Mouse (Mus musculus) lung, postnatal 0 days (tissue): ENCODE results near the gene Slc12a8. TPM values are rescaled to one million over a fixed set of nuclear protein-coding genes. Genes with fewer than 3 reads are reported as not detected.
A peak's percentile ranks its signal among the peaks of the same experiment; 100 is the strongest.

Experiments used
- ATAC-seq: fragments of 200-750 bp; cut with Nextera tagmentation; 2 replicates; pipeline ENCODE4 v1.8.0; 2017; ENCODE audit warnings: moderate library complexity
- DNase-seq: peaks from one replicate; pipeline ENCODE4 v3.0.0-alpha.2; 2016; ENCODE audit warnings: low spot score
- H3K27ac ChIP-seq: fragments of 300-500 bp; sonication (generic); 2 replicates; pipeline ENCODE4 v1.5.1; 2014; ENCODE audit warnings: antibody characterized with exemption, mild to moderate bottlenecking, low read length, mixed read lengths
- H3K27me3 ChIP-seq: fragments of 300-500 bp; sonication (generic); replicated peaks from 2 replicates; pipeline ENCODE4 v1.6.1; 2014; ENCODE audit warnings: low read length, mixed read lengths; ENCODE audit not compliant: insufficient read depth
- H3K36me3 ChIP-seq: fragments of 300-500 bp; sonication (generic); 2 replicates; pipeline ENCODE4 v1.6.1; 2014; ENCODE audit warnings: low read length, mixed read lengths; ENCODE audit not compliant: insufficient read depth
- H3K4me1 ChIP-seq: fragments of 300-500 bp; sonication (generic); 2 replicates; pipeline ENCODE4 v1.6.1; 2014; ENCODE audit warnings: antibody characterized with exemption, low read depth, low read length, mixed read lengths; ENCODE audit not compliant: insufficient read depth
- H3K4me2 ChIP-seq: fragments of 300-500 bp; sonication (generic); replicated peaks from 2 replicates; pipeline ENCODE4 v1.6.1; 2014; ENCODE audit warnings: low read depth, mild to moderate bottlenecking, low read length, moderate library complexity, mixed read lengths
- H3K4me3 ChIP-seq: fragments of 300-500 bp; sonication (generic); 2 replicates; pipeline ENCODE4 v1.5.1; 2014; ENCODE audit warnings: low read depth, low read length
- H3K9ac ChIP-seq: fragments of 300-500 bp; sonication (generic); replicated peaks from 2 replicates; pipeline ENCODE4 v1.6.1; 2014; ENCODE audit warnings: low read depth, mild to moderate bottlenecking
- H3K9me3 ChIP-seq: fragments of 300-500 bp; sonication (generic); 2 replicates; pipeline ENCODE4 v1.6.1; 2016; ENCODE audit warnings: low read length, mixed read lengths
- CTCF ChIP-seq: IDR thresholded peaks from 2 replicates; pipeline ENCODE4 v1.5.1; 2016; ENCODE audit warnings: antibody characterized with exemption, mild to moderate bottlenecking
- EP300 ChIP-seq: IDR thresholded peaks from 2 replicates; pipeline ENCODE4 v1.6.1; 2016; ENCODE audit warnings: antibody characterized with exemption, mild to moderate bottlenecking, control low read depth
- WGBS: fragments of 180-500 bp; shearing (Covaris S2); extraction: QIAGEN DNeasy Blood & Tissue Kit; methylation state at CpG from one replicate; pipeline ENCODE4 v1.1.7; 2014; 5-methylcytosine and 5-hydroxymethylcytosine counted together
- polyA plus RNA-seq: library from polyadenylated mRNA; unstranded; fragments of >200 nt; fragmentation: Nextera tagmentation; extraction: Ambion mirVana; gene quantifications from 2 replicates; pipeline ENCODE4 v1.2.1, GENCODE M21; 2015

Slc12a8 gene
- polyA plus RNA-seq, 1 experiment from 2014 or later = 0.79 TPM

DNA sequence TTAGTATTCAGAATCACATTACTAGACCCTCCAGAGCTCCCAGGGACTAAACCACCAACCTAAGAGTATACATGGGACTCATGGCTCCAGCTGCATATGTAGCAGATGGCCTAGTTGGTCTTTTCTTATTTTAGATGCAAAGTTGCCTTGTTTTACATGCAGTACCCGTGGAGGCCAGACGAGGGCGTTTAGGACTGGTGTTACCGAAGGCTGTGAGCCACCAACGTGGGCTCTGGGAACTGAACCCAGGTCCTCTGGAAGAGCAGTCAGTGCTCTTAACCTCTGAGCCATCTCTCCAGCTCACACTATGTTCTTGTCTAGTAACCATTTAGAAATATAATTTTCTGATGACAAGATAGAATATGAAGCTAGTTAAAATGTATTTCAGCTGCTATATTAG, 83.1 kb downstream of the Slc12a8 start:
- no peaks in the 10 kb centered on the region for H3K4me1 ChIP-seq
- no peaks in the 10 kb centered on the region for H3K9me3 ChIP-seq
- no peaks in the 10 kb centered on the region for H3K36me3 ChIP-seq
- WGBS = 19% methylated on average over 5 of the region's 5 CpGs
- H3K4me2 ChIP-seq = no peak overlapping the region
- TF ChIP-seq CTCF (peak; percentile 65), EP300 (no peak)
- H3K27ac ChIP-seq = no peak overlapping the region
- ATAC-seq (no peak), DNase-seq (no peak)
- H3K27me3 ChIP-seq = no peaks in the 10 kb centered on the region
- no peak overlapping the region for H3K9ac ChIP-seq
- H3K4me3 ChIP-seq = no peak overlapping the region

DNA sequence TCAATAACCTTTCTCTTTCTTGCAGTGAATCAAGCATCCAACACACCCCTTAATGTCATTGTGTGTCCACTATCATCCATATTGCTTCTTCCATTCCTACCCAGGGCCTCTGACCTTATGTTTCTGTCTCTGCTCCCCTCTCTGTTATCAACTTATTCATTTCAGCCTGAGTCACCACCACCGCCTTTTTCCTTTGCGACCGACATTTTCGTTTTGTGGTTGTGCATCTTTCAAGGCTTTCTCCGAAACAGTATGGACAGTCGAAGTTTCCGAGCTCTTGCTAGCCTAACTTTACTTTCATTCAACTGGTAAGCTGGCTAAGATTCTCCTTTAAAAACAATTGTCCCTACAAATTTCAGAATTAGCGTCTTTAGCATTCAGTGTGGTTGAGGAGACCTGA, 84.2 kb downstream of the Slc12a8 start:
- DNase-seq = no peak
- H3K27ac ChIP-seq = no peak overlapping the region
- no peak overlapping the region for H3K4me3 ChIP-seq
- no peak for ATAC-seq
- H3K4me1 ChIP-seq = no peaks in the 10 kb centered on the region
- H3K9me3 ChIP-seq = no peaks in the 10 kb centered on the region
- TF ChIP-seq EP300 = no peak
- no peak for TF ChIP-seq CTCF
- no peak overlapping the region for H3K9ac ChIP-seq
- no peaks in the 10 kb centered on the region for H3K36me3 ChIP-seq
- H3K27me3 ChIP-seq = no peaks in the 10 kb centered on the region
- WGBS = 92% methylated on average over 8 of the region's 8 CpGs
- H3K4me2 ChIP-seq = no peak overlapping the region

DNA sequence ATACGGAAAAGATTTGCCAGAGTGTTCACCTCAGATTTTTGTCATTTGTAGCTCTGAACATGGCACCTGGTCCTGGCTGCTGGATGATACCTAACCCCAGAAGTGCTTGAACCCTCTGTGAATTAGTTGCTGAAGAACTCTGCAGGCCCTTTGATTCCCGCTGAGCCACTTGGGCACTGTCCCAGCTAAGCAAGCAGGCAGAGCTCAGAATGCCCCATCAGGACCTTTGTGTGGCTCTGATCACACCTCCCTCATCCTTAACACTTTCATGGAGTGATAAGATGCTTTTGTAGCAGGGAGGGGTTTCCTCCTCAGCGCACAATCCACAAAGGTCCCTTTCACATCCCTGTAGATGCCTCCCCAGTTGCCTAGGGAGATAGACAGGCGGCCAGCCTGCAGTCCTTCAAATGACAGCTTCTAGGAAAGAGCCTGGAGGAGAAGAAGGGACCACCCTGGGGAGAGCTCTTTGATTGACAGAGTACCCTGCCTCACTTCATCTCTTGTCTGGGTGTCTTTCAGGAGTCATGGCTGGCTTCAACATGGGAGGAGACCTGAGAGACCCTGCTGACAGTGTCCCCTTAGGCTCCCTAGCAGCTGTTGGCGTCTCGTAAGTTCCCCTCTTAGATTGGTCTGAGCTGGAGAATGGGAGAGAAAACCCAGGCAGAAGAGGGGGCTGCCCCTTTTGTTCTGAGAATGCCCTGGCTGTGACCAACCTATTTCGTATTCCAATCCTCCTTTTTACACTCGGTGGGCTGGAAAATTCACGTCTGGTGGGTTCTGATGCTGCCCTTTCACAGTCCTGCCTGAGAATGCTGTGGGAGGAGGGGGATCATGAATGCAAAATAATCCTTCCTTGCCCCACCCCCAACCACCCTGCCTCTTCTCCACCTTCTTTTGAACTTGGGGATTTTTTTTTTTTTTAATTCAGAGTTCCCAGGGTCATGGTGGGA, 88.8 kb downstream of the Slc12a8 start:
- DNase-seq (no peak), ATAC-seq (no peak)
- H3K36me3 ChIP-seq = no peaks in the 10 kb centered on the region
- H3K27ac ChIP-seq = no peak overlapping the region
- H3K4me3 ChIP-seq = no peak overlapping the region
- no peak overlapping the region for H3K4me2 ChIP-seq
- no peak for TF ChIP-seq CTCF
- no peak for TF ChIP-seq EP300
- no peak overlapping the region for H3K9ac ChIP-seq
- no peaks in the 10 kb centered on the region for H3K9me3 ChIP-seq
- no peaks in the 10 kb centered on the region for H3K27me3 ChIP-seq
- peaks cover 4% of the 10 kb centered on the region; the same call in 1 of the 2 replicates for H3K4me1 ChIP-seq
- WGBS = 54% methylated on average over 9 of the region's 9 CpGs

DNA sequence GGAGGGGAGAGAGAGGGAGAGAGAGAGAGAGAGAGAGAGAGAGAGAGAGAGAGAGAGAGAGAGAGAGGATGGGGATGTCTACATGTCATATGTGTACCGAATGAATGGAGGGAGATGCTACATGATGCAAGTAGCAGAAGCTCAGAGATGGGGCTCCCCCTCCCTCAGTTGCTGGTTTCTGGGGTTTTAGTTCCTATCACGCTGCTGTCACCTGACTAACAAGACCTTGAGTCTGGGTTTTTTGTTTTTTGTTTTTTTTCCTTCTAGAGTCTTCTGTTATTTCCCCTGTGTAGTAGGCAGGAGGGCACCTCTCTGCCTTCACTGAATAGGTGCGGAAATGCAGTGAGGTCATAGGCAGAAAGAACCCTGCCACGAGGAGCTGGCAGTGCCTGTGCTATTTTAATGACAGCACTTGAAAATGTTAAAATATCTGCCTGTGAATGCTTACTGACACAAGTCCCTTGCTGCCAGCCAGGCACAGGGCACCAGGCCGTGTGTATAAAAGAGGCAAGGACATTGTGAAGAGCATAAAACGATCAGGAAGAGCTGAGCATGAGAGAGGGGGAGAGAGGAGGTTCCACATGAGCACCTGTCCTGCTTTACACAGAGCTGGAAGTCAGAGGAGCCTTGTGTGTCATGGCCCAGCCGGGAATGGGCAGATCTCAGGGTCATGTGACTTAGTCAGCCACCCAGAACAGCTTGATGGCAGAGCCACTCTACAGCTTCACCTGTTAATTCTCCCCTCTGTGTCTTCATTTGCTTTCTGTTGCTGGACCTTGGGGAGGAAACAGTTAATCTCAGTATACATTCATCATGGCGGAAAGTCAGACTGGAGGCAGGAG, 89.8 kb downstream of the Slc12a8 start:
- DNase-seq (no peak), ATAC-seq (peak; percentile 32; the same call in 1 of the 2 replicates)
- Histone ChIP-seq H3K4me3 (no peak overlapping the region), H3K27ac (no peak overlapping the region), H3K9me3 (no peaks in the 10 kb centered on the region), H3K4me1 (peaks cover 4% of the 10 kb centered on the region; the same call in 1 of the 2 replicates), H3K9ac (no peak overlapping the region), H3K36me3 (no peaks in the 10 kb centered on the region), H3K27me3 (no peaks in the 10 kb centered on the region), H3K4me2 (no peak overlapping the region)
- TF ChIP-seq CTCF (no peak), EP300 (no peak)
- WGBS = 50% methylated on average over 8 of the region's 8 CpGs

DNA sequence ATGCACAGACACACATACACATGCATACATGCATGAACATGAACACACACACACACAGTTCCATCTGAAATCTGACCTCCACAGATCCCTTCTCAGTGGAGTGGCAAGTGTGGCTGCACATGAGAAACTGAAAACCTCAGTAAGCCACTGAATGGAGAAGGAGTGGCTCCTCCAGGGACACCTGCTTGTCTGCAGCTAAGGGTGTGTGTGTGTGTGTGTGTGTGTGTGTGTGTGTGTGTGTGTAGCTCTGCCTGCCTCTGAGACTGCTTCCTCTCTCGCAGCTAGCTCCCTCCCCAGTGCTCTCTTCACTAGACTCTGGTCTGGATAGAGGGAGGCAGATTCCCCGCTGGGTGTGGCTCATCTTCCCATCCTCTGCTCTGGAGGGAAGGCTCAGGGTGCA, 92.4 kb downstream of the Slc12a8 start:
- Histone ChIP-seq H3K9ac (no peak overlapping the region), H3K36me3 (no peaks in the 10 kb centered on the region), H3K27me3 (no peaks in the 10 kb centered on the region), H3K4me1 (peaks cover 4% of the 10 kb centered on the region; the same call in 1 of the 2 replicates), H3K9me3 (no peaks in the 10 kb centered on the region), H3K27ac (no peak overlapping the region), H3K4me3 (no peak overlapping the region), H3K4me2 (no peak overlapping the region)
- DNase-seq (no peak), ATAC-seq (no peak)
- TF ChIP-seq CTCF = no peak
- TF ChIP-seq EP300 = no peak
- 63% methylated on average over 2 of the region's 2 CpGs for WGBS

DNA sequence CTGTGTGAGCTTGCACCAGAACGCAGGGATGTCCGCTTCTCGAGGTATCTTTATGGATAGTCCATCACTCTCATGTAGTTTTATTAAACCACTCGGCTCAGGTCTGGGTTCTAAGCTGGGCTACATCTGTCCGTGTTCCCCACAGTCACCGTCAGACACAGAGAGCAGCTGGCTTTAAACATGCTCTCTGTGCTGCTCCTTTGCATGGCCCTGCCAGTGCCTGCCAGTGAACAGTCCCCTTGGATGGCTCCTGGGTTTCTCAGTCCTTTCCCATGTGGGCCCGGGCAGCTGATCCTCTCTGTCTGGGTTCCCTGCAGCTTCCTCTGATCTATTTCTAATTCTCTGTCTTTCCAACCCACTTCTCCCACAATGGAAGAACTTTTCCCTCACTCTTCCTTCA, 93.3 kb downstream of the Slc12a8 start:
- Histone ChIP-seq H3K36me3 (no peaks in the 10 kb centered on the region), H3K27ac (no peak overlapping the region), H3K27me3 (no peaks in the 10 kb centered on the region), H3K4me1 (peaks cover 4% of the 10 kb centered on the region; the same call in 1 of the 2 replicates), H3K4me3 (no peak overlapping the region), H3K9me3 (no peaks in the 10 kb centered on the region), H3K4me2 (no peak overlapping the region), H3K9ac (no peak overlapping the region)
- 87% methylated on average over 7 of the region's 7 CpGs for WGBS
- DNase-seq (no peak), ATAC-seq (no peak)
- no peak for TF ChIP-seq EP300
- no peak for TF ChIP-seq CTCF
